Comparison of ENCODE assay signal across 8 mouse cellular contexts in genomic region chr2:180224647-180225043, GRCm38 (mm10). TPM values are rescaled to one million over a fixed set of nuclear protein-coding genes. Genes with fewer than 3 reads are reported as not detected.
DNase-seq lines count a peak whose midpoint lies in the region; ATAC-seq and TF ChIP-seq lines count a peak whose summit lies in the region.

No protein-coding gene starts in this region.

- H3K9me3 ChIP-seq in heart, embryonic 15.5 days (replicated peaks): no peaks in the 10 kb centered on the region
- H3K9me3 ChIP-seq in G1E (replicated peaks): no peaks in the 10 kb centered on the region
- H3K9me3 ChIP-seq in hindbrain, embryonic 12.5 days (replicated peaks): no peaks in the 10 kb centered on the region
- no peaks in the 10 kb centered on the region for H3K9me3 ChIP-seq in midbrain, embryonic 11.5 days (ENCODE audit: control insufficient read depth, low read length)

- intact Hi-C loops in heart, postnatal 14 days (cut with DNase I): no loop called here
- intact Hi-C loops in gastrocnemius, postnatal 14 days (cut with DNase I; ENCODE audit: low total_unique reads): no loop called here

- H3K4me2 ChIP-seq in heart, embryonic 15.5 days: peak overlapping the region; percentile 96
- peak overlapping the region; percentile 98 for H3K4me2 ChIP-seq in hindbrain, embryonic 12.5 days (replicated peaks)
- peak overlapping the region; percentile 98 for H3K4me2 ChIP-seq in midbrain, embryonic 11.5 days

- peaks cover 68% of the 10 kb centered on the region for H3K4me1 ChIP-seq in heart, embryonic 15.5 days (replicated peaks)
- H3K4me1 ChIP-seq in G1E (ENCODE audit: insufficient read depth, low read depth, low read length): peaks cover 89% of the 10 kb centered on the region
- H3K4me1 ChIP-seq in hindbrain, embryonic 12.5 days: peaks cover 54% of the 10 kb centered on the region
- peaks cover 26% of the 10 kb centered on the region for H3K4me1 ChIP-seq in midbrain, embryonic 11.5 days (ENCODE audit: control insufficient read depth, insufficient read depth, low read length)
- H3K4me1 ChIP-seq in cerebellum, adult 2 months (ENCODE audit: control insufficient read depth, insufficient read depth, low read length): no peaks in the 10 kb centered on the region; the same call in 1 of the 2 replicates

- 10% methylated on average over 11 of the region's 13 CpGs for WGBS in heart, embryonic 15.5 days
- 3% methylated on average over 12 of the region's 13 CpGs for WGBS in hindbrain, embryonic 12.5 days
- WGBS in midbrain, embryonic 11.5 days: 1% methylated on average over 13 of the region's 13 CpGs
- WGBS in cerebellum, adult 2 months: 24% methylated on average over 13 of the region's 13 CpGs

- H3K27ac ChIP-seq in heart, embryonic 15.5 days: peak overlapping the region; percentile 73; the same call in 1 of the 2 replicates
- H3K27ac ChIP-seq in hindbrain, embryonic 12.5 days: no peak overlapping the region
- H3K27ac ChIP-seq in midbrain, embryonic 11.5 days (ENCODE audit: low read depth, low read length): no peak overlapping the region
- H3K27ac ChIP-seq in cerebellum, adult 2 months (ENCODE audit: insufficient read depth, low read length): no peak overlapping the region

- no peak for TF ChIP-seq CTCF in G1E (IDR thresholded peaks at IDR 0.05; ENCODE audit: low read depth, low read length)
- no peak for TF ChIP-seq CTCF in cerebellum, adult 2 months (IDR thresholded peaks at IDR 0.05; ENCODE audit: borderline replicate concordance, insufficient read depth, low read depth, low read length)

- H3K4me3 ChIP-seq in heart, embryonic 15.5 days: peak overlapping the region; percentile 69
- peak overlapping the region; percentile 93 for H3K4me3 ChIP-seq in G1E (ENCODE audit: low read depth, low read length)
- H3K4me3 ChIP-seq in hindbrain, embryonic 12.5 days: peak overlapping the region; percentile 60
- peak overlapping the region; percentile 53 for H3K4me3 ChIP-seq in midbrain, embryonic 11.5 days (ENCODE audit: low read depth, low read length)
- no peak overlapping the region for H3K4me3 ChIP-seq in cerebellum, adult 2 months (replicated peaks; ENCODE audit: insufficient read depth, low read depth, low read length)

- peak overlapping the region; percentile 77 for H3K9ac ChIP-seq in heart, embryonic 15.5 days
- no peak overlapping the region; the same call in 1 of the 2 replicates for H3K9ac ChIP-seq in hindbrain, embryonic 12.5 days
- H3K9ac ChIP-seq in midbrain, embryonic 11.5 days (ENCODE audit: low read length): peak overlapping the region; percentile 57

- no peak for ATAC-seq in heart, embryonic 15.5 days (replicated peaks; ENCODE audit: insufficient number of reproducible peaks, insufficient read depth, low FRiP score, low read depth)
- no peak for ATAC-seq in G1E (ENCODE audit: extremely low read depth, insufficient number of reproducible peaks, low FRiP score, poor library complexity, severe bottlenecking)
- ATAC-seq in hindbrain, embryonic 12.5 days (ENCODE audit: low FRiP score): no peak
- no peak for ATAC-seq in midbrain, embryonic 11.5 days (ENCODE audit: low FRiP score)

- H3K27me3 ChIP-seq in heart, embryonic 15.5 days: peaks cover 12% of the 10 kb centered on the region
- no peaks in the 10 kb centered on the region for H3K27me3 ChIP-seq in G1E (ENCODE audit: insufficient read depth, low read length)
- H3K27me3 ChIP-seq in hindbrain, embryonic 12.5 days: peaks cover 54% of the 10 kb centered on the region
- peaks cover 29% of the 10 kb centered on the region for H3K27me3 ChIP-seq in midbrain, embryonic 11.5 days (ENCODE audit: control insufficient read depth, insufficient read depth, low read length)
- no peaks in the 10 kb centered on the region; the same call in 1 of the 2 replicates for H3K27me3 ChIP-seq in cerebellum, adult 2 months (ENCODE audit: control insufficient read depth, insufficient read depth, low read length)

- no peak for TF ChIP-seq POLR2A in cerebellum, adult 2 months (IDR thresholded peaks at IDR 0.05; ENCODE audit: borderline replicate concordance, insufficient read depth, low read length)

- no peaks in the 10 kb centered on the region for H3K36me3 ChIP-seq in heart, embryonic 15.5 days
- peaks cover 47% of the 10 kb centered on the region for H3K36me3 ChIP-seq in G1E (replicated peaks)
- no peaks in the 10 kb centered on the region for H3K36me3 ChIP-seq in hindbrain, embryonic 12.5 days
- H3K36me3 ChIP-seq in midbrain, embryonic 11.5 days (ENCODE audit: control insufficient read depth, insufficient read depth, low read length): no peaks in the 10 kb centered on the region

- DNase-seq in heart, postnatal 14 days: no peak
- DNase-seq in G1E (ENCODE audit: low spot score): no peak
- no peak for DNase-seq in midbrain, embryonic 11.5 days (ENCODE audit: low spot score, missing footprints)
- DNase-seq in cerebellum, adult 2 months: no peak
- no peak for DNase-seq in cerebellum, adult 18-20 months
- no peak for DNase-seq in gastrocnemius, postnatal 14 days

RNA-seq across cellular contexts. Expression of gene Lama5, which starts 1.0 kb away (rescaled TPM):
- 21.9 and 29.1 TPM in 2 replicates for polyA plus RNA-seq in heart, embryonic 15.5 days (2015; fragmentation: Nextera tagmentation; extraction: Ambion mirVana)
- total RNA-seq in heart, postnatal 14 days (2021): 10 to 100 TPM; 43.1 to 63.7 TPM
- 65.1 and 99.6 TPM in 2 replicates for total RNA-seq in G1E (2014; fragmentation: Nextera tagmentation)
- 25.4 and 25.5 TPM in 2 replicates for total RNA-seq in G1E (2017)
- 64.8 and 69.2 TPM in 2 replicates for polyA plus RNA-seq in G1E (2012)
- 5.8 and 8.7 TPM in 2 replicates for polyA plus RNA-seq in hindbrain, embryonic 12.5 days (2016; fragmentation: Nextera tagmentation; extraction: Ambion mirVana)
- 3.8 and 3.9 TPM in 2 replicates for polyA plus RNA-seq in midbrain, embryonic 11.5 days (2014; fragmentation: Nextera tagmentation; extraction: Ambion mirVana)
- 6.4 and 7.0 TPM in 2 replicates for polyA plus RNA-seq in cerebellum, adult 2 months (2012; rRNA removed)
- total RNA-seq in gastrocnemius, postnatal 14 days (2021): 10 to 100 TPM; 17.9 to 18.0 TPM

RNA-seq across cellular contexts. Expression of gene Rps21, which starts 32.5 kb away (rescaled TPM):
- polyA plus RNA-seq in heart, embryonic 15.5 days (2015; fragmentation: Nextera tagmentation; extraction: Ambion mirVana): 259 and 352 TPM in 2 replicates
- 100 to 1,000 TPM; 460 to 507 TPM for total RNA-seq in heart, postnatal 14 days (2021)
- total RNA-seq in G1E (2014; fragmentation: Nextera tagmentation) (629 and 653 TPM in 2 replicates), G1E (2017) (2,631 and 2,791 TPM in 2 replicates)
- 384 and 1,622 TPM in 2 replicates for polyA plus RNA-seq in G1E (2012)
- 393 and 423 TPM in 2 replicates for polyA plus RNA-seq in hindbrain, embryonic 12.5 days (2016; fragmentation: Nextera tagmentation; extraction: Ambion mirVana)
- polyA plus RNA-seq in midbrain, embryonic 11.5 days (2014; fragmentation: Nextera tagmentation; extraction: Ambion mirVana): 443 and 494 TPM in 2 replicates
- 1,729 and 1,776 TPM in 2 replicates for polyA plus RNA-seq in cerebellum, adult 2 months (2012; rRNA removed)
- 100 to 1,000 TPM; 456 to 506 TPM for total RNA-seq in gastrocnemius, postnatal 14 days (2021)

RNA-seq across cellular contexts. Expression of gene Cables2, which starts 48.7 kb away (rescaled TPM):
- 8.4 and 10.5 TPM in 2 replicates for polyA plus RNA-seq in heart, embryonic 15.5 days (2015; fragmentation: Nextera tagmentation; extraction: Ambion mirVana)
- total RNA-seq in heart, postnatal 14 days (2021): 10 to 100 TPM; 14.3 to 14.6 TPM
- total RNA-seq in G1E (2014; fragmentation: Nextera tagmentation) (8.7 and 12.1 TPM in 2 replicates), G1E (2017) (9.7 and 10.9 TPM in 2 replicates)
- 14.5 and 23.6 TPM in 2 replicates for polyA plus RNA-seq in G1E (2012)
- 29.4 and 29.5 TPM in 2 replicates for polyA plus RNA-seq in hindbrain, embryonic 12.5 days (2016; fragmentation: Nextera tagmentation; extraction: Ambion mirVana)
- polyA plus RNA-seq in midbrain, embryonic 11.5 days (2014; fragmentation: Nextera tagmentation; extraction: Ambion mirVana): 13.3 and 14.4 TPM in 2 replicates
- 46.3 and 51.7 TPM in 2 replicates for polyA plus RNA-seq in cerebellum, adult 2 months (2012; rRNA removed)
- 1 to 10 TPM; 6.8 to 9.2 TPM for total RNA-seq in gastrocnemius, postnatal 14 days (2021)

RNA-seq across cellular contexts. Expression of gene Adrm1, which starts 53.4 kb away (rescaled TPM):
- 123 and 139 TPM in 2 replicates for polyA plus RNA-seq in heart, embryonic 15.5 days (2015; fragmentation: Nextera tagmentation; extraction: Ambion mirVana)
- total RNA-seq in heart, postnatal 14 days (2021): 10 to 100 TPM; 87.1 to 95.9 TPM
- total RNA-seq in G1E (2014; fragmentation: Nextera tagmentation) (140 and 155 TPM in 2 replicates), G1E (2017) (66.4 and 74.4 TPM in 2 replicates)
- polyA plus RNA-seq in G1E (2012): 554 and 822 TPM in 2 replicates
- polyA plus RNA-seq in hindbrain, embryonic 12.5 days (2016; fragmentation: Nextera tagmentation; extraction: Ambion mirVana): 198 and 200 TPM in 2 replicates
- polyA plus RNA-seq in midbrain, embryonic 11.5 days (2014; fragmentation: Nextera tagmentation; extraction: Ambion mirVana): 170 and 171 TPM in 2 replicates
- polyA plus RNA-seq in cerebellum, adult 2 months (2012; rRNA removed): 111 and 114 TPM in 2 replicates
- 10 to 100 TPM; 95.7 to 97.3 TPM for total RNA-seq in gastrocnemius, postnatal 14 days (2021)
